Mouse (Mus musculus) ovary, postnatal 10 days (tissue): ENCODE measurements around the gene Eea1.
"Not testable (repeated sequence)": the region's sequence is repeated elsewhere in the genome, so short reads cannot be mapped to it uniquely, and the experiment has no call there.

ENCODE experiments used
- DNase-seq: peaks from one replicate; pipeline ENCODE4 v3.0.0; 2022; ENCODE audit warnings: low spot score

Eea1 gene

DNA sequence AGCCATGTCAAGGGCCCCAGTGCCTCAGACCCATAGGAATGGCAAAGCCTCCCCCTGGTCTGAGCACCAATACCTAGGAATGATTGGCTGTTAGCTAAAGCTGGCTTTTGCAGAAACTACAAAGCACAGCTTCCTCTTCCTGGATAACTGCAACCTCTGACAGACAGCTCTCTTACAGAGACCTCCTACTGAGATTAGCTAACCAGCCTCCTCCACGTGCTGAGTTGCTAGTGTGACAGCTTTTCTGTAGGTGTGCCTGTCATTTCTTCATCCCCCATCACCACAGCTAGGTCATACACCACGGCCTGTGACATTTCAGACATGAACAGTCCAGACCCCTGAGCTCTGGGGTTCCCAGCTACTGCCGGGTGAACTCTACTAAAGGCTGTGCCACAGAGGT lies 126.9 kb downstream of the Eea1 start:
- DNase-seq: no peak

GRCm38 (mm10) chr10:96074386-96074785 lies 133.9 kb downstream of the Eea1 start:
- no peak for DNase-seq

GRCm38 (mm10) chr10:96075403-96075802 lies 135.0 kb downstream of the Eea1 start:
- DNase-seq: no peak

GRCm38 (mm10) chr10:96075880-96076279 lies 135.4 kb downstream of the Eea1 start:
- DNase-seq: no peak

DNA sequence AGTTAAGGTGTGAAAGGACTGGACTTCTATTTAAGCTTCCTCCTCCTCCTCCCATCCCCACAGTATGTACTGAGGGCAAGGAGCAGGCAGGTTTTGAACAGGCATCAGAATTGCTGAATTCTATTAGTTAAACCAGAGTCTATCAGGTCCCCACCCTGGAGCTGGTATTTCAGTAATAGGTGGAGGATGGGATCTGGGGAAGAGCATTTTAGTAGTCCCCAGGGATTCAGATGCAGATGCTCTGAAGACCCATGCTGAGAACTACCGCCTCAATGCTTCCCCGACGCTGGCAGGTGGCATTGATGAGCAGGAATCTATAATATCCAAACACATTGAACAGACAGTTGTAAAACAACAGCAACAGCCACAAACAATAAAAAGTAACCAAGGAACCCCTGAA lies 136.0 kb downstream of the Eea1 start:
- no peak for DNase-seq

DNA sequence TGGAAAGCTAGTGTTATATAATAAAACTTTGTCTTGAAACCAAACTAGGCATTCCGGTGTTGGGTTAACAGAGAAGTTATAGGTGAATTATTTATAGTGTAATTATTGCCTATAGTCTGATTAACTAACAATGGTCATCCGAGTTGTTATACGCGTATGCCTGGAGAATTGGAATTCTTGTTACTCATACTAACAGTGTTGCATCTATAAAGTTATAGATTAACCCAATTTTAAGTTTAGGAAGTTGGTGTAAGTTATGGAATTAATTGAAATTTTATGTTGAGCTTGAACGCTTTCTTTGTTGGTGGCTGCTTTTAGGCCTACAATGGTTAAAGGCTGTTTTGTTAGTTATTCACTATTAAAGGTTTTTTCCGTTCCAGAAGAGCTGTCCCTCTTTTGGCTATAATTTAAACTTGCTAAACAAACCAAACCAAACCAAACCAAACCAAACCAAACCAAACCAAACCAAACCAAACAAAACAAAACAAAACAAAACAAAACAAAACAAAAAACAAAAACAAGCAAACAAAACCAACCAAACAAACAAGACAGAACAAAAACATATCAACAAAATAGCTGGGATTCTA lies 137.1 kb downstream of the Eea1 start:
- DNase-seq: not testable (repeated sequence)

DNA sequence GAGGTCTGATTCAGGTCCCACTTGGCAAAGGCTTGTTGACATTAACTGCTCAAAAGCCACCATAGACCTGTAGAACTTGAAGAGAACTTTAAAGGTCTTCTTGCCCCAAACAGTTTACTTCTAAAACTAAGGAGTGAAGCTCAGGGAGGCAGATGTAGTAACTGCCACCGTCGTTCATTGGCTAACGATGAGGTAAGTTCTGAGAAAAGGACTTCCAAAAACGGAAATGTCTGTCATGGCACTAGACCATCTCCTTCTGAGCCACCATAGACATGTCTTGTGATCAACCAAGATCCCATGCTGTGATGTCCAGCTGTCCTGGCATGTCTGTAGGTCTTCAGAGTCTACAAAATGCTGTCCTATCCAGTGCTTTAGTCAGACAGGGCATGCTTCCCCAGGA lies 139.4 kb downstream of the Eea1 start:
- no peak for DNase-seq

GRCm38 (mm10) chr10:96080440-96081381 lies 140.3 kb downstream of the Eea1 start:
- no peak for DNase-seq

- no peak for DNase-seq
Observed at GRCm38 (mm10) chr10:96082203-96082602, 141.8 kb downstream of the Eea1 start.

DNA sequence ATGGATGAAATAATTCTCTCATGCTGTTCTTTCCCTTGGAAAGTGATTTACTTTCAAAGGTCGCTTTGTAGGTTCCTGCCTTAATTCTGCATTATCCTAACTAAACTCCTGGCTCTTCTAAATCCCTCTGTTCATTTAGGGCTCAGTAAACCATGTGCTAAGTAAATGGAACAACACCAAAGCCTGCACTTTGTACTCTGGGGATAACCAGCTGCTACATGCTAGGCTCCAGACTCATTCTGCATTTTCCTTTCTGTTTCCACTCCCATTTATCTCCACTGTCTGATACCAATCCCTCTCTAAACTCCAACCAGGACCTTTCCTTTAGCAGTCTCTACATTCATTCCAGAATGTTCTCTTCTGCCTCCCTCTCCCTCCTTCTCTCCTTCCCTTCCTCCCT lies 149.3 kb downstream of the Eea1 start:
- DNase-seq: no peak

DNA sequence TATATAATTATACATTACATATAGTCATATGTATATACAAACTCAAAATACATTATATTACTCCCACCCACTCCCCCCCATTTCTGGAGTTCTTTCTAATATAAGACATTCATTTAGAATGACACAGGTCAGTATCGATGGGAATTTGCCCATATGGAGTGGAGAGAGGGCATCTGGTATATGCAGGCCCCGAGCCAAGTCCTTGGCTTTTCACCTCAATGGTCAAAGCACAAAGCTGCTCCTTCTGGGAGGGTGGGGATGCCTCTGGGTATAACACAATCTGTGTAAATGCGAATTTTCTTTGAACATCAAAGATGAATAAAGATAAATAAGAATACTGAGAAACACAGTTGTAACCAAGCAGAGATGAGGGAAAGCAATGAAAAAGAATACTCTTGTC lies 149.9 kb downstream of the Eea1 start:
- DNase-seq: no peak

- no peak for DNase-seq
Observed at GRCm38 (mm10) chr10:96093890-96094531, 153.6 kb downstream of the Eea1 start.

- DNase-seq: no peak
Observed at GRCm38 (mm10) chr10:96094559-96094958, 154.1 kb downstream of the Eea1 start.
